ENCODE assay signal across 15 mouse cellular contexts in the genomic region with DNA sequence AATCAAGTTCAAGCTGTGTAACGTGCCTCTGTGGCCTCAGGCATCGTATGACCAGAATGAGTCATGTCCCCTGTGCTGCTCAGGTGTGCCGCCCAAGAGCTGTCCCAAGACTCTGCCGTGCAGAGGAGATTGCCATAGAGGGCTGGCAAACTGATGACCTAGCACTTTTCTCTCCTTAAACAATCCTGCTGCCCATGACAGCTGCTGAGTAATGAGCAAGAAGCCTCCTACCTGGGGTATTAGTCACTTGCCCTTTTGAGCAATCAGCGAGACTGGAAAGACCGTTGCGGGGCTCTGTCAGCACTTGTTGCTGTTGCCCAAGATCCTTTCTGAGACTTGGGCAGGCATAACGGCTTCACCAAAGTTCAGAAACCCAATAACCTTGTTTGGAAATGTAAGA.
DNase-seq lines count a peak whose midpoint lies in the region; ATAC-seq lines count a peak whose summit lies in the region.
"Had no signal": no experiment of that assay in that cellular context is flagged by ENCODE, and none has a peak within 500 bp of the region (broad histone marks: within the 10 kb centered on the region; RNA-seq: fewer than 3 reads in every experiment).

No protein-coding gene starts in this region.

- H3K9me3 ChIP-seq in liver, embryonic 16.5 days (replicated peaks; ENCODE audit: control insufficient read depth, low read length) = no peaks in the 10 kb centered on the region
- no peaks in the 10 kb centered on the region for H3K9me3 ChIP-seq in liver, embryonic 11.5 days (ENCODE audit: control insufficient read depth, low read length)
- no peaks in the 10 kb centered on the region for H3K9me3 ChIP-seq in intestine, embryonic 15.5 days
- H3K9me3 ChIP-seq: liver, embryonic 15.5 days; midbrain, embryonic 10.5 days; neural tube, embryonic 12.5 days had no signal

- no peaks in the 10 kb centered on the region for H3K27me3 ChIP-seq in liver, embryonic 16.5 days (ENCODE audit: control insufficient read depth, insufficient read depth, low read depth, low read length)
- no peaks in the 10 kb centered on the region; the same call in 1 of the 2 replicates for H3K27me3 ChIP-seq in liver, embryonic 11.5 days (replicated peaks; ENCODE audit: control insufficient read depth, insufficient read depth, low read length)
- no peaks in the 10 kb centered on the region for H3K27me3 ChIP-seq in intestine, embryonic 15.5 days (replicated peaks)
- H3K27me3 ChIP-seq: liver, embryonic 15.5 days; neural tube, embryonic 12.5 days had no signal

- H3K36me3 ChIP-seq in liver, embryonic 16.5 days (ENCODE audit: control insufficient read depth, insufficient read depth) = no peaks in the 10 kb centered on the region
- no peaks in the 10 kb centered on the region for H3K36me3 ChIP-seq in liver, embryonic 11.5 days (ENCODE audit: control insufficient read depth, insufficient read depth, low read length)
- no peaks in the 10 kb centered on the region for H3K36me3 ChIP-seq in intestine, embryonic 15.5 days
- H3K36me3 ChIP-seq: liver, embryonic 15.5 days; midbrain, embryonic 10.5 days; neural tube, embryonic 12.5 days had no signal

- ATAC-seq in liver, embryonic 16.5 days (ENCODE audit: low read depth) = peak; percentile 35; the same call in 1 of the 2 replicates
- ATAC-seq in liver, embryonic 11.5 days (replicated peaks; ENCODE audit: low FRiP score) = no peak
- ATAC-seq in intestine, embryonic 15.5 days = peak; percentile 69
- ATAC-seq: forebrain, embryonic 14.5 days had no signal

- H3K4me2 ChIP-seq in liver, embryonic 16.5 days (ENCODE audit: low read depth, low read length) = no peak overlapping the region
- no peak overlapping the region for H3K4me2 ChIP-seq in liver, embryonic 11.5 days
- no peak overlapping the region for H3K4me2 ChIP-seq in intestine, embryonic 15.5 days (replicated peaks)
- H3K4me2 ChIP-seq: liver, embryonic 15.5 days; neural tube, embryonic 12.5 days had no signal

- intact Hi-C loops in left cerebral cortex, postnatal 36 days (cut with DNase I) = no loop called here

- WGBS in liver, embryonic 16.5 days (ENCODE audit: insufficient replicate concordance) = 66% methylated on average over 8 of the region's 8 CpGs
- WGBS in liver, embryonic 11.5 days = 79% methylated on average over 8 of the region's 8 CpGs
- 78% methylated on average over 8 of the region's 8 CpGs for WGBS in intestine, embryonic 15.5 days

- no peak for DNase-seq in liver, embryonic 11.5 days (ENCODE audit: low spot score)
- peak; percentile 75 for DNase-seq in NIH3T3 (ENCODE audit: low read depth)
- DNase-seq in urinary bladder, postnatal 14 days (ENCODE audit: low spot score) = peak; percentile 77
- no peak for DNase-seq in left cerebral cortex, postnatal 36 days (ENCODE audit: low spot score in 2 of 2)
- no peak for DNase-seq in B cell, adult 2 months
- no peak for DNase-seq in layer of hippocampus, adult 9-11 months
- DNase-seq: heart, adult 18-20 months; heart, postnatal 4 days; right cerebral cortex, postnatal 14 days had no signal

- no peak overlapping the region for H3K9ac ChIP-seq in liver, embryonic 16.5 days (ENCODE audit: low read depth, low read length)
- no peak overlapping the region for H3K9ac ChIP-seq in liver, embryonic 11.5 days (ENCODE audit: low read depth, low read length)
- no peak overlapping the region for H3K9ac ChIP-seq in intestine, embryonic 15.5 days
- H3K9ac ChIP-seq: liver, embryonic 15.5 days; neural tube, embryonic 12.5 days had no signal

- H3K27ac ChIP-seq in liver, embryonic 16.5 days (ENCODE audit: low read length) = no peak overlapping the region
- no peak overlapping the region for H3K27ac ChIP-seq in liver, embryonic 11.5 days (ENCODE audit: low read depth, low read length)
- no peak overlapping the region for H3K27ac ChIP-seq in intestine, embryonic 15.5 days
- H3K27ac ChIP-seq: liver, embryonic 15.5 days; neural tube, embryonic 12.5 days had no signal

- H3K4me1 ChIP-seq in liver, embryonic 16.5 days (ENCODE audit: control insufficient read depth, low read depth, low read length) = no peaks in the 10 kb centered on the region
- no peaks in the 10 kb centered on the region for H3K4me1 ChIP-seq in liver, embryonic 11.5 days (replicated peaks; ENCODE audit: control insufficient read depth, insufficient read depth, low read length)
- no peaks in the 10 kb centered on the region for H3K4me1 ChIP-seq in intestine, embryonic 15.5 days (replicated peaks)
- H3K4me1 ChIP-seq: liver, embryonic 15.5 days had no signal

- no peak overlapping the region for H3K4me3 ChIP-seq in liver, embryonic 16.5 days (ENCODE audit: low read depth, low read length)
- H3K4me3 ChIP-seq in liver, embryonic 11.5 days (ENCODE audit: low read depth, low read length) = no peak overlapping the region
- H3K4me3 ChIP-seq in intestine, embryonic 15.5 days (replicated peaks) = no peak overlapping the region
- H3K4me3 ChIP-seq: liver, embryonic 15.5 days; midbrain, embryonic 10.5 days; neural tube, embryonic 12.5 days had no signal

Comparison
In these comparisons a context has a peak if more than half of its experiments do, and no peak if none do; other contexts are left out.
1. DNase-seq: peak in NIH3T3 (single experiment) and urinary bladder, postnatal 14 days (single experiment); none in liver, embryonic 11.5 days (single experiment), left cerebral cortex, postnatal 36 days (0 of 2), B cell, adult 2 months (0 of 2) and layer of hippocampus, adult 9-11 months (single experiment).